Mouse (Mus musculus) heart, postnatal 25 days (tissue): Measurements from ENCODE around the gene Ces3a. TPM values are rescaled to one million over a fixed set of nuclear protein-coding genes. Genes with fewer than 3 reads are reported as not detected.
"Not testable (repeated sequence)": the region's sequence is repeated elsewhere in the genome, so short reads cannot be mapped to it uniquely, and the experiment has no call there.

Experiments
- DNase-seq: peaks from one replicate; pipeline ENCODE4 v3.0.0; 2022; ENCODE audit warnings: low spot score
- intact Hi-C: fragments of 180-260 bp; cut with DNase I; formaldehyde crosslinking; loops from one replicate; pipeline ENCODE4 v1.15.1; 2025
- total RNA-seq, 2 experiments: library from RNA; stranded (reverse); gene quantifications; 2 replicates each; pipeline ENCODE4 v1.2.3; 2021

Ces3a gene
- total RNA-seq: not detected

- no peak for DNase-seq
- intact Hi-C loops: no loop called here
Observed at GRCm38 (mm10) chr8:105048371-105048854, at the start of gene Ces3a. Gene Ces3a, plus strand, starts transcription at chr8:105048601.

GRCm38 (mm10) chr8:104999183-104999582 lies 49.2 kb upstream of the Ces3a start:
- no peak for DNase-seq
- intact Hi-C loops: no loop called here

- intact Hi-C loops: no loop called here
Observed at GRCm38 (mm10) chr8:105000586-105000985, 47.8 kb upstream of the Ces3a start, which contains the start of gene Ces2h. Gene Ces2h, plus strand, starts transcription at chr8:105000853.

GRCm38 (mm10) chr8:105010000-105010399 lies 38.4 kb upstream of the Ces3a start:
- intact Hi-C loops: no loop called here
- DNase-seq: no peak

More at GRCm38 (mm10) chr8:105000586-105000985, 47.8 kb upstream of the Ces3a start, which contains the start of gene Ces2h:
- no peak for DNase-seq

- intact Hi-C loops: no loop called here
- no peak for DNase-seq
Observed at GRCm38 (mm10) chr8:105011136-105011535, 37.3 kb upstream of the Ces3a start.

GRCm38 (mm10) chr8:105014391-105014790 lies 34.0 kb upstream of the Ces3a start:
- DNase-seq: no peak
- intact Hi-C loops: no loop called here

GRCm38 (mm10) chr8:105021954-105022353 lies 26.4 kb upstream of the Ces3a start:
- DNase-seq: no peak
- intact Hi-C loops: no loop called here

- no peak for DNase-seq
Observed at GRCm38 (mm10) chr8:105023087-105023486, 25.3 kb upstream of the Ces3a start.

GRCm38 (mm10) chr8:105025050-105025449 lies 23.4 kb upstream of the Ces3a start:
- intact Hi-C loops: no loop called here
- DNase-seq: no peak

More at GRCm38 (mm10) chr8:105023087-105023486, 25.3 kb upstream of the Ces3a start:
- intact Hi-C loops: no loop called here

- DNase-seq: no peak
- intact Hi-C loops: no loop called here
Observed at GRCm38 (mm10) chr8:105043510-105043909, 4.9 kb upstream of the Ces3a start.

- no peak for DNase-seq
- intact Hi-C loops: no loop called here
Observed at GRCm38 (mm10) chr8:105045824-105046401, 2.5 kb upstream of the Ces3a start.

GRCm38 (mm10) chr8:105056211-105056610 lies 7.8 kb downstream of the Ces3a start:
- no peak for DNase-seq
- intact Hi-C loops: no loop called here

- intact Hi-C loops: no loop called here
Observed at GRCm38 (mm10) chr8:105060056-105060455, 11.7 kb downstream of the Ces3a start.

GRCm38 (mm10) chr8:105066761-105067160 lies 18.4 kb downstream of the Ces3a start:
- no peak for DNase-seq
- intact Hi-C loops: loop anchor here (5.0 kb wide), 1 partner anchor 151 kb away; no protein-coding TSS in a partner anchor

More at GRCm38 (mm10) chr8:105060056-105060455, 11.7 kb downstream of the Ces3a start:
- DNase-seq: no peak

GRCm38 (mm10) chr8:105067905-105068304 lies 19.5 kb downstream of the Ces3a start:
- intact Hi-C loops: loop anchor here (5.0 kb wide), 1 partner anchor 149 kb away; no protein-coding TSS in a partner anchor

GRCm38 (mm10) chr8:105068971-105069370 lies 20.6 kb downstream of the Ces3a start:
- DNase-seq: no peak
- intact Hi-C loops: loop anchor here (5.0 kb wide), 1 partner anchor 148 kb away; no protein-coding TSS in a partner anchor

More at GRCm38 (mm10) chr8:105067905-105068304, 19.5 kb downstream of the Ces3a start:
- DNase-seq: not testable (repeated sequence)

GRCm38 (mm10) chr8:105076601-105077000 lies 28.2 kb downstream of the Ces3a start:
- no peak for DNase-seq
- intact Hi-C loops: no loop called here

- intact Hi-C loops: no loop called here
- DNase-seq: no peak
Observed at GRCm38 (mm10) chr8:105077071-105077470, 28.7 kb downstream of the Ces3a start.

- intact Hi-C loops: no loop called here
Observed at GRCm38 (mm10) chr8:105078591-105078990, 30.2 kb downstream of the Ces3a start.

GRCm38 (mm10) chr8:105080814-105081336 lies 32.5 kb downstream of the Ces3a start:
- intact Hi-C loops: no loop called here
- DNase-seq: no peak

More at GRCm38 (mm10) chr8:105078591-105078990, 30.2 kb downstream of the Ces3a start:
- no peak for DNase-seq

GRCm38 (mm10) chr8:105083449-105084050 lies 35.1 kb downstream of the Ces3a start, which contains the start of gene Ces3b:
Gene Ces3b, plus strand, starts transcription at chr8:105083753.
- DNase-seq: no peak

More at GRCm38 (mm10) chr8:105083449-105084050, 35.1 kb downstream of the Ces3a start, which contains the start of gene Ces3b:
- intact Hi-C loops: no loop called here
